Mouse (Mus musculus) limb, embryonic 11.5 days (tissue): ENCODE measurements around the gene Nobox. TPM values are rescaled to one million over a fixed set of nuclear protein-coding genes. Genes with fewer than 3 reads are reported as not detected.
A peak's percentile ranks its signal among the peaks of the same experiment; 100 is the strongest.

Experiments
- ATAC-seq: fragments of 200-750 bp; cut with Nextera tagmentation; 2 replicates; pipeline ENCODE4 v1.8.0; 2017; ENCODE audit warnings: low read depth; ENCODE audit not compliant: insufficient number of reproducible peaks, low FRiP score, low TSS enrichment
- DNase-seq: peaks from one replicate; pipeline ENCODE4 v3.0.0-alpha.2; 2015; ENCODE audit warnings: low spot score
- H3K27ac ChIP-seq: fragments of 300-500 bp; sonication (generic); replicated peaks from 2 replicates; pipeline ENCODE4 v1.5.1; 2014; ENCODE audit warnings: low read depth, mild to moderate bottlenecking, low read length
- H3K27me3 ChIP-seq: fragments of 300-500 bp; sonication (generic); 2 replicates; pipeline ENCODE4 v1.6.1; 2014; ENCODE audit warnings: mild to moderate bottlenecking, low read length, mixed read lengths; ENCODE audit not compliant: control insufficient read depth, insufficient read depth
- H3K36me3 ChIP-seq: fragments of 300-500 bp; sonication (generic); 2 replicates; pipeline ENCODE4 v1.6.1; 2014; ENCODE audit warnings: mild to moderate bottlenecking, low read length, moderate library complexity, mixed read lengths; ENCODE audit not compliant: control insufficient read depth, insufficient read depth
- H3K4me1 ChIP-seq: fragments of 300-500 bp; sonication (generic); 2 replicates; pipeline ENCODE4 v1.6.1; 2014; ENCODE audit warnings: low read length, mixed read lengths; ENCODE audit not compliant: control insufficient read depth, insufficient read depth
- H3K4me2 ChIP-seq: fragments of 300-500 bp; sonication (generic); 2 replicates; pipeline ENCODE4 v1.6.1; 2014; ENCODE audit warnings: low read depth, mild to moderate bottlenecking, moderate library complexity; ENCODE audit not compliant: severe bottlenecking
- H3K4me3 ChIP-seq: fragments of 300-500 bp; sonication (generic); 2 replicates; pipeline ENCODE4 v1.5.1; 2014; ENCODE audit warnings: low read depth, low read length
- H3K9ac ChIP-seq: fragments of 300-500 bp; sonication (generic); 2 replicates; pipeline ENCODE4 v1.6.1; 2014; ENCODE audit warnings: mild to moderate bottlenecking, low read length
- H3K9me3 ChIP-seq: fragments of 300-500 bp; sonication (generic); 2 replicates; pipeline ENCODE4 v1.6.1; 2016; ENCODE audit warnings: low read length; ENCODE audit not compliant: control insufficient read depth
- WGBS: fragments of 180-500 bp; shearing (Covaris S2); extraction: QIAGEN DNeasy Blood & Tissue Kit; methylation state at CpG from one replicate; pipeline ENCODE4 v1.1.7; 2014; 5-methylcytosine and 5-hydroxymethylcytosine counted together
- polyA plus RNA-seq: library from polyadenylated mRNA; unstranded; fragments of >200 nt; fragmentation: Nextera tagmentation; extraction: Ambion mirVana; gene quantifications from 2 replicates; pipeline ENCODE4 v1.2.1, GENCODE M21; 2014

Nobox gene
- polyA plus RNA-seq, 1 experiment from 2014 or later: not detected

DNA sequence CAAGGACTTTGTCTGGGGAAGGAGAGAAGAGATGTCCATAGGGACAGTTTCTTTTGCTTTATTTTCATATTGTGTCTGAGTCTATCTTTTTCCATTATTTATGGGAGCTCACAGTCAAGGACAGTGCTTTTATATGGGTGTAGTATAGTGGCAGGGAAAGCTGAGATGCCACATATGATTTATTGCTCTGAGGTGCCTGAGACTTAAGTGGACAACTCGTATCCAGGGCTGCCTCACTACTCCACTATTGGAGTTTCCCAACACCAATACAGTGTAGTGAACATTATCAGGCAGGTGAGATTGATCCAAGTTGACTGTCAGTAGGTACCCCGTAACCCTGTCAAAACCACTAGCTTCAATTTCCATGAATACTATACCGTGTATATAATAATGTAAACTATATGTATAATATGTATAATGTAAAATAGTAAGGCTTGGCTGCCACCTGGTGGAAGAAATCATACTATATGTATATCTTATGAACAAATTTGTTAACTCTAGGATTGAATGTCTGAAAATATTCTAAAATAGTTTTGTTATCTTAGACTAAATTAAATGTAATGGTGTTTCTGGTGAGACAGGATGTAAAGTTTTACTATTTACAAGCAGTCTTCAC lies 26.4 kb upstream of the Nobox start:
- H3K4me3 ChIP-seq: no peak overlapping the region
- WGBS: 78% methylated on average over 3 of the region's 3 CpGs
- no peaks in the 10 kb centered on the region for H3K9me3 ChIP-seq
- no peak overlapping the region for H3K4me2 ChIP-seq
- no peak for DNase-seq
- no peak overlapping the region for H3K27ac ChIP-seq
- peak; percentile 39; the same call in 1 of the 2 replicates for ATAC-seq
- no peaks in the 10 kb centered on the region for H3K36me3 ChIP-seq
- H3K4me1 ChIP-seq: no peaks in the 10 kb centered on the region
- no peaks in the 10 kb centered on the region for H3K27me3 ChIP-seq
- H3K9ac ChIP-seq: no peak overlapping the region

DNA sequence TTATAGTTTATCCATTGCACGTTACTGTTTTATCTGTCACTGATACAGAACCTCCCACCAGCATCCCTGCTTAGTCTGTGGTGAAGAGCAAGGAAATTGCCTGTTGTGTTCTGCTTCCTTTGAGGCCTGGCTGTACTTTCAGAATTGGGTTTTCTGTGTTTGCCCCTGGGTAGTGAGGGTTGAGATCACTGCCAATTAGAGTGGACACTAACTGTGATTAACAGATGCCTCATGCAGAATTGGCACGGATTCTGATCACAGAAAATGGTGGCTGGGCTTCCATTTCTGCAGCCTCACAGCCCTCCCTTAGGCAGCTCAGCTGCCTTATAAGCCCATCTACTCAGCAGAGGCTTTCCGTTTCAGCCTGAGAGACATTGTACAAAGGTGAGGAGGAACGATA lies 24.1 kb upstream of the Nobox start:
- WGBS: 84% methylated on average over 4 of the region's 4 CpGs
- H3K36me3 ChIP-seq: no peaks in the 10 kb centered on the region
- DNase-seq (no peak), ATAC-seq (no peak)
- no peaks in the 10 kb centered on the region for H3K9me3 ChIP-seq
- H3K4me1 ChIP-seq: no peaks in the 10 kb centered on the region
- no peak overlapping the region for H3K4me2 ChIP-seq
- H3K27ac ChIP-seq: no peak overlapping the region
- no peaks in the 10 kb centered on the region for H3K27me3 ChIP-seq
- no peak overlapping the region for H3K9ac ChIP-seq
- H3K4me3 ChIP-seq: no peak overlapping the region

DNA sequence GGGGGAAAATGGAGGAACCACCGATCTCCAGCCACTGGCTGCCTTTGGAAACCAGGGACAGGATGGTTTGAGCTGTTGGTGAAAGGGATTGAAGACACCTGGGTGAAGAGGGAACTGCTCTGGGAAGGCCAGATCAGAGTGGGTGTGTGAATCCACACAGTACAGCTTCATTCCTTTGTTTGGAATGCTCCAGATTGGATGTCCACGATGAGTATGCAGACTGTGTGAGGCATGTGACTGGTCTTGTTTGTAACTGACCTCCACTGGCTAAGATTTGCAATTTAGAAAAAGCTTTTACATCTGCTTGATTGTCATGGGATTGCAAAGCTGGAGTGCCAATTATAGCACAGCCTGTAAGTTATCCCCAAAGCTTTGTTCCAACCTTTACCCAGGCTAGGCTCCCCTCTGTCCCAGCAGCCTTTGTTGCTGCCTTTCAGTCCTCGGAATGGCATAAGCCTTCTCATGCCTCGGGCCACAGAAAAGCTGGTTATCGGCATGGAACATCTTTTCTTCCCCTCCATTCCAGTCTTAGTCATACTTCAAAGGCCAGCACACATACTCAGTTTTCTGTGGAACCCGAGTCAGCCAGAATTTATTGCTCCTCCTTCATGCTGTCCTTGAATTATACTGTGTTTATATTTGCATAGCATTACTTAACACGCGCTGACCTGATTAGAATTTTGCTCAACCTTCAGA lies 3.8 kb upstream of the Nobox start:
- no peak overlapping the region for H3K27ac ChIP-seq
- H3K36me3 ChIP-seq: no peaks in the 10 kb centered on the region
- no peaks in the 10 kb centered on the region for H3K9me3 ChIP-seq
- H3K27me3 ChIP-seq: no peaks in the 10 kb centered on the region
- ATAC-seq (no peak), DNase-seq (no peak)
- 83% methylated on average over 8 of the region's 8 CpGs for WGBS
- no peaks in the 10 kb centered on the region for H3K4me1 ChIP-seq
- H3K4me3 ChIP-seq: no peak overlapping the region
- H3K9ac ChIP-seq: no peak overlapping the region
- no peak overlapping the region for H3K4me2 ChIP-seq

DNA sequence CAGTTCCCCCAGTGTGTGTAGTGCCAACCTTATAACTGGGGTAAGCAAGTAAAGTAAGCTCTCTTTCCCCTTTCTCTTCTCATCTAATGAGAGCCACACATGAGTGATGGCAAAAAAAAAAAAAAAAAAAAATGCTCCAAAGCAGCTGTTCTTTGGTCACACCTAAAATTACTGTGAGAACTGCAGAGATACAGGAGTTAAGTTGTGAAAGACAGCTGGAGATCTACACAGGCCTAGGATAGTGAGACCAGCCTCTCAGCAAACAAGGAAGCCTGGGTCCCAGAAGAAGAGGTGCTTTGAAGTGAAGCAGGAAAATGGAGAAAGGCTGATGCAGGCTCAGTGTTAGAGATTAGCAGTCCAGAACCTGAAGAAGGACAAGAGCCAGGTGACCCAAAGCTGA lies 3.2 kb upstream of the Nobox start:
- Histone ChIP-seq H3K9me3 (no peaks in the 10 kb centered on the region), H3K27ac (no peak overlapping the region), H3K4me3 (no peak overlapping the region), H3K36me3 (no peaks in the 10 kb centered on the region), H3K27me3 (no peaks in the 10 kb centered on the region), H3K4me1 (no peaks in the 10 kb centered on the region), H3K9ac (no peak overlapping the region), H3K4me2 (no peak overlapping the region)
- ATAC-seq (no peak), DNase-seq (no peak)

DNA sequence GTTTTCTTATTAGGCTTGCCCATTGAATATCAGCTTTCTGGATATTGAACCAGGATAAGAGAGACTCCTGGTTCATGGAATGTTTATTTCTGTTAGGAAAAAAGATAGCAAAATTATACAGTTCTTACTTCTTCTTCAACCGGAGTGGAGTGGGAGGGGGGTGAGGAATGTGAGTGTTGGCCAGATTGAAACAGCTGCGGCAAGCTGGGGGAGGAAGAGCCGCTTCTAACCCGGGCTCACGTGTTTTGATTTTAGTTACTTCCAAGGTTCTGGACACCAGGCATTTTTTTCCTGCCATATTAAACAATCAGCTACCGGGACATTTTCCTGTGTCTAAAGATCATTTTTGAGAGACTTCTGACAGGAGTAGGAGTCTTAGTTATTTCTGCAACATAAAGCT lies 717 bp upstream of the Nobox start:
- no peak overlapping the region for H3K4me3 ChIP-seq
- no peak overlapping the region for H3K27ac ChIP-seq
- ATAC-seq (no peak), DNase-seq (no peak)
- no peaks in the 10 kb centered on the region for H3K36me3 ChIP-seq
- no peak overlapping the region for H3K9ac ChIP-seq
- H3K4me2 ChIP-seq: no peak overlapping the region
- no peaks in the 10 kb centered on the region for H3K27me3 ChIP-seq
- no peaks in the 10 kb centered on the region for H3K4me1 ChIP-seq
- 72% methylated on average over 6 of the region's 6 CpGs for WGBS
- no peaks in the 10 kb centered on the region for H3K9me3 ChIP-seq

DNA sequence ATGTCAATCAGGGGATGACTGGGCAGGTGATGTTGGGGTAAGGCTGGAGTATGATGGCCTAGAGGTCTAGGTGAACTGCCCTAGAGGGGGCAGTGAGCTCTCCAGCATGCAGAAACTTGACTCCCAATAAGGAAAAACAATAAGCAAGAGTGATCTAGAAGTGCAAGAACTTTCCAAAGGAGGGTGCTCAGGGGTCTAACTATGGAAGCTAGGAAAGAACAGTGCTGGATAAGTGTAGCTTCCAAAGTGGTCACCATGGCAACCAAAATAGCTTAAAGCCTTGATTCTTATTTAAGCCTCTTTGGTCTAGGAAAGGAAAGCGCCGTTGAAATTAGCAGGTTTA lies 11.9 kb downstream of the Nobox start:
- H3K9me3 ChIP-seq: no peaks in the 10 kb centered on the region
- DNase-seq: no peak
- ATAC-seq: peak; percentile 28; the same call in 1 of the 2 replicates

DNA sequence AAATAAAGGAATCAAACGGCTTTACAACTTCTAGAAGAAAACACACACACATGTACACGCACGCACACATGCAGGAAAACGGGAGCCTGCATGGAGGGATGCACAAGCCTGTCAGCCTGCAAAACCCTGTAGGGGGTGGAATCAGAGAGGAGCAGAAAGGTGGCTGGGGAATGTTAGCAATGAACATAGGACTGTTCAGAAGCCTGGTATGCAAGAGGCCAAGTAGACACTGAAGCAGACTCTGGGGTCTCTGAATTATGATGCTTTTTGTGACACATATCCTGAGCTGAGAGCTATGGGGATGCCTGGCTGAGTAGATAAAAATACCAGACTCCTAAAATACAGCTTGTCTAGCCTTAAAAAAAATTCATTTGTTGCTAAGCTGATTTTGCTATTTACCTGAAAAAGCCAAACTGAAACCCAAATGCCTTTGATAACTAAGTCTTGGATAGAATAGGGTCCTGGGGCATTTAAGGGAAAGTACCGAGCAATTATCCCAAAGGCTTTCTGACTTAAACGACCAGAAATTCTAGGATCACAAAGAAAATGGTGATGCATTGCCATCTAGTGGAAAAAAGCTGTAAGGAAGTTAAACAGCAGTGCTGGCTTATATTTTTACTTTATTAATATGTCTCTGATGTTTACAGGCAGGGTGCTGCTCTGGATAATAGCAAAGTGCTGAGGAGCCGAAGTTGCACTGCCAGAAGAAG lies 12.4 kb downstream of the Nobox start:
- DNase-seq: no peak

More for the DNA sequence above, 11.9 kb downstream of the Nobox start:
- no peaks in the 10 kb centered on the region for H3K4me1 ChIP-seq
- H3K27me3 ChIP-seq: no peaks in the 10 kb centered on the region
- WGBS: 59% methylated on average over 2 of the region's 2 CpGs
- H3K4me3 ChIP-seq: no peak overlapping the region
- no peak overlapping the region for H3K27ac ChIP-seq
- no peak overlapping the region for H3K4me2 ChIP-seq
- H3K36me3 ChIP-seq: no peaks in the 10 kb centered on the region
- H3K9ac ChIP-seq: no peak overlapping the region

DNA sequence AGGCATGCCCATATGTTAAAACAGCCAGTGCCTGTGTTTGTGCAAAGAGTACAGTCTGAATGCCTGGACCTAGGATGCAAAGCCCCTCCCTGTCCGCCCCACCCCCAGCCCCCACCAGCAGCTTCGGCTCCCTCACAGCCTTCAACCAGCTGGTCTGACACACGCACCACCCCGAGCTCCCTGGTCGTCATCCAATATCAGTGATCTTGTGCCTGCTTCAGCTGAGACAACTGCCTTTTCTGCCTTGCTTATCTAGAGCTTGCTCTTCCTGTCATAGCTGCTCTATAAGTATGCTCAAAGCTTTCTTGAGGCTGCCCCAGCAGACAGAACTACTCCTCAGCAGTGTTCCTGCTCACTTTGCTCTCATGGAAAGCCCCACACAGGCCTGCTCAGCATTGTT lies 13.4 kb downstream of the Nobox start:
- Histone ChIP-seq H3K27ac (no peak overlapping the region), H3K36me3 (no peaks in the 10 kb centered on the region), H3K4me1 (no peaks in the 10 kb centered on the region), H3K9ac (no peak overlapping the region), H3K4me2 (no peak overlapping the region), H3K9me3 (no peaks in the 10 kb centered on the region), H3K27me3 (no peaks in the 10 kb centered on the region), H3K4me3 (no peak overlapping the region)
- DNase-seq: no peak
- WGBS: 50% methylated on average over 5 of the region's 5 CpGs
- ATAC-seq: no peak

More for the DNA sequence above, 12.4 kb downstream of the Nobox start:
- H3K9ac ChIP-seq: no peak overlapping the region
- no peak overlapping the region for H3K27ac ChIP-seq
- WGBS: 52% methylated on average over 7 of the region's 7 CpGs
- no peaks in the 10 kb centered on the region for H3K36me3 ChIP-seq
- ATAC-seq: peak; percentile 73; the same call in 1 of the 2 replicates
- H3K4me3 ChIP-seq: no peak overlapping the region
- no peaks in the 10 kb centered on the region for H3K27me3 ChIP-seq
- no peaks in the 10 kb centered on the region for H3K4me1 ChIP-seq
- H3K9me3 ChIP-seq: no peaks in the 10 kb centered on the region
- H3K4me2 ChIP-seq: no peak overlapping the region
